In the genomic region with DNA sequence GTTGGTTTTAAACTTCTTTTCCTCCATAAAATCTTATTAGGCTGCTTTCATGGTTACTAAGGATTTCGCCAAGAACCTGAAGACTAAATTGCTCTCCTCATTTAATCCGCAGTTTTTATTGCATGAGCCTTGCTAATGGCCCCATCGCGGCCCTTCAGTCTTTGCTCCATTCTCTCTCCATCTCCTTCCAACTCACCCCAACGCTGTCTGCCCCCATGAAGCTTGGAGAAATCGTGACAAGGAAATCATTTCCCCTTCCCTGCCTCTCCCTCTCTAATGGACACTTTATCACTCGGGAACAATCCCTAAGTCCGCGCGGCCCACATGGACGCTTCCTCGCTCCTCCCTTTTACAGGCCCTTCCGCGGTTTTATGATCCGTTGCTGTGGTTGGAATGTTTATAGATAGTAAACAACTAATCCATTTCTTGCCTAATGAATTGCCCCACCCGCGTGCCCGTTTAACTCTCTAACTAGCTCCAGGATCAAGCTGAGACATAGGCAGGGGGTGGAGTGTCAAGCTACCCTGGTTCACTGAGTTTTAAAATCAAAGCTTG, we compare ENCODE assay signal across 10 mouse cellular contexts.
A peak's percentile ranks its signal among the peaks of the same experiment; 100 is the strongest.
DNase-seq lines count a peak whose midpoint lies in the region; ATAC-seq and TF ChIP-seq lines count a peak whose summit lies in the region.
"Had no signal": no experiment of that assay in that cellular context is flagged by ENCODE, and none has a peak within 500 bp of the region (broad histone marks: within the 10 kb centered on the region; RNA-seq: fewer than 3 reads in every experiment).

No protein-coding gene starts in this region.

- peak overlapping the region; percentile 64 for H3K4me2 ChIP-seq in heart, postnatal 0 days (ENCODE audit: low read depth, low read length)
- peak overlapping the region; percentile 43 for H3K4me2 ChIP-seq in hindbrain, embryonic 16.5 days (ENCODE audit: low read length)
- peak overlapping the region; percentile 39 for H3K4me2 ChIP-seq in midbrain, embryonic 15.5 days

- TF ChIP-seq CTCF in heart, postnatal 0 days (IDR thresholded peaks at IDR 0.05; ENCODE audit: low read depth), result no peak

- H3K4me1 ChIP-seq in heart, postnatal 0 days (ENCODE audit: control insufficient read depth, insufficient read depth), result peaks cover 15% of the 10 kb centered on the region
- H3K4me1 ChIP-seq in hindbrain, embryonic 16.5 days (ENCODE audit: control insufficient read depth, insufficient read depth, low read depth, low read length), result peaks cover 5% of the 10 kb centered on the region; the same call in 1 of the 2 replicates
- H3K4me1 ChIP-seq in midbrain, embryonic 15.5 days, result peaks cover 18% of the 10 kb centered on the region

- H3K36me3 ChIP-seq in heart, postnatal 0 days (replicated peaks; ENCODE audit: control insufficient read depth, insufficient read depth, low read length), result no peaks in the 10 kb centered on the region
- no peaks in the 10 kb centered on the region for H3K36me3 ChIP-seq in hindbrain, embryonic 16.5 days (ENCODE audit: control insufficient read depth, insufficient read depth, low read length)
- H3K36me3 ChIP-seq in midbrain, embryonic 15.5 days (replicated peaks), result no peaks in the 10 kb centered on the region

- ATAC-seq in heart, postnatal 0 days (ENCODE audit: insufficient read depth, low read depth), result no peak
- peak; percentile 57 for ATAC-seq in hindbrain, embryonic 16.5 days
- no peak for ATAC-seq in midbrain, embryonic 15.5 days (replicated peaks)

- TF ChIP-seq EP300 in heart, postnatal 0 days (IDR thresholded peaks at IDR 0.05; ENCODE audit: low read depth), result no peak

- H3K9ac ChIP-seq in heart, postnatal 0 days (replicated peaks; ENCODE audit: low read depth, low read length), result no peak overlapping the region
- no peak overlapping the region for H3K9ac ChIP-seq in hindbrain, embryonic 16.5 days (ENCODE audit: low read depth, low read length)
- H3K9ac ChIP-seq in midbrain, embryonic 15.5 days, result no peak overlapping the region

- no peak for DNase-seq in heart, postnatal 0 days (ENCODE audit: low spot score)
- DNase-seq in heart, adult 11 months, result no peak
- DNase-seq in embryo, embryonic 11 days, result peak; percentile 54
- no peak for DNase-seq in adrenal gland, adult 8-10 months
- DNase-seq in right cerebral cortex, postnatal 4 days, result no peak
- no peak for DNase-seq in natural killer cell, adult 2 months (ENCODE audit: low spot score in 2 of 2)
- DNase-seq: gastrocnemius, postnatal 36 days had no signal

- peak overlapping the region; percentile 38 for H3K4me3 ChIP-seq in heart, postnatal 0 days (ENCODE audit: low read depth, low read length)
- peak overlapping the region; percentile 24 for H3K4me3 ChIP-seq in hindbrain, embryonic 16.5 days (ENCODE audit: low read length)
- 0 out of 2 replicates have a peak overlapping the region, but pooled peaks have one; percentile 11 for H3K4me3 ChIP-seq in midbrain, embryonic 15.5 days

- WGBS in heart, postnatal 0 days, result 10% methylated on average over 18 of the region's 18 CpGs
- WGBS in hindbrain, embryonic 16.5 days, result 1% methylated on average over 18 of the region's 18 CpGs
- WGBS in midbrain, embryonic 15.5 days, result 1% methylated on average over 18 of the region's 18 CpGs

- no peak overlapping the region for H3K27ac ChIP-seq in heart, postnatal 0 days (ENCODE audit: low read depth)
- no peak overlapping the region for H3K27ac ChIP-seq in hindbrain, embryonic 16.5 days (ENCODE audit: low read depth, low read length)
- no peak overlapping the region for H3K27ac ChIP-seq in midbrain, embryonic 15.5 days

- H3K9me3 ChIP-seq in heart, postnatal 0 days (replicated peaks; ENCODE audit: control insufficient read depth, low read length), result no peaks in the 10 kb centered on the region
- H3K9me3 ChIP-seq in hindbrain, embryonic 16.5 days (ENCODE audit: control insufficient read depth, low read length), result no peaks in the 10 kb centered on the region
- H3K9me3 ChIP-seq in midbrain, embryonic 15.5 days, result no peaks in the 10 kb centered on the region

- H3K27me3 ChIP-seq in heart, postnatal 0 days (ENCODE audit: control insufficient read depth, insufficient read depth, low read length), result 0 out of 2 replicates have a peak, but pooled peaks cover 7% of the 10 kb centered on the region
- H3K27me3 ChIP-seq in hindbrain, embryonic 16.5 days (replicated peaks; ENCODE audit: control insufficient read depth, insufficient read depth, low read length), result peaks cover 31% of the 10 kb centered on the region
- H3K27me3 ChIP-seq in midbrain, embryonic 15.5 days (replicated peaks), result peaks cover 24% of the 10 kb centered on the region
- H3K27me3 ChIP-seq: CH12.LX had no signal
